Mouse (Mus musculus): ENCODE results near the gene Clic5.

DNA sequence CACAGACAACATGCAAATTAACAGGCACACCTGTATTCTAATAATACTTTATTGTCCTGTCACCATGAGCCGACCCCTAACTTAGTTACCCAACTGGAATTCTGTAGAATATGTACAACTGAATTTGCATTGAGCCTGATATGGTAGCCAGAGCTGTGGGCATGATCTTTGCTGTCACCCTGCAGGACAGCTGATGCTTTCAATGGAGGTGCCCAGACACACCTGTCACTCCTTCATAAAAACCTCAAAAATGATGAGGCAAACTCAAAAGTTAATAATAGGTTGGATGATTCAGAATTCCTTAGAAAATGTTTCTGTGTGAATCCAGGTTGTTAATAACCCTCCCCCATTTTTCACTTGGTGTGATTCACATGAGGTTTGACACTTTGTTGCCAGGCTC, 16.4 kb downstream of the Clic5 start:
- no peak for TF ChIP-seq CTCF (IDR thresholded peaks at IDR 0.05; ENCODE audit: low read depth)
- no peak for TF ChIP-seq EP300 (IDR thresholded peaks at IDR 0.05; ENCODE audit: low read depth)
